Mouse (Mus musculus): Measurements from ENCODE around the gene Rufy3. TPM values are rescaled to one million over a fixed set of nuclear protein-coding genes. Genes with fewer than 3 reads are reported as not detected.

Rufy3 gene
- total and polyA plus RNA-seq, 3 experiments = 4.7 to 13.3 (median 11.6) TPM

GRCm38 (mm10) chr5:88675443-88676387, 110.9 kb downstream of the Rufy3 start, which contains the start of gene Grsf1:
TSS of gene Grsf1 (minus strand) at chr5:88676171.
- intact Hi-C loops (cut with DNase I) = loop anchor here (1.0 to 5.0 kb wide), 3 partner anchors 45 to 108 kb away; partner anchors contain the start of genes Dck, Mob1b and Rufy3
- Histone ChIP-seq H3K4me3 (peak within 1 kb of the TSS; percentile 83), H3K79me2 (replicated peaks; ENCODE audit: control insufficient read depth, insufficient read depth, low read length) (0 out of 2 replicates have a peak, but pooled peaks cover 2% of the 10 kb centered on the region), H3K4me1 (ENCODE audit: control insufficient read depth, insufficient read depth, low read length) (no peaks in the 10 kb centered on the region; the same call in 1 of the 2 replicates), H3K27me3 (ENCODE audit: control insufficient read depth, insufficient read depth, low read length) (no peaks in the 10 kb centered on the region), H3K9ac (ENCODE audit: low read depth, low read length) (peak within 1 kb of the TSS; percentile 96), H3K36me3 (ENCODE audit: control insufficient read depth, insufficient read depth, low read length) (peaks cover 5% of the 10 kb centered on the region), H3K27ac (peak within 1 kb of the TSS; percentile 90)
- no peak for TF ChIP-seq EP300 (IDR thresholded peaks at IDR 0.05; ENCODE audit: insufficient read depth, low read depth, low read length)
- 0 out of 2 replicates have a peak, but pooled peaks have one; percentile 38 for TF ChIP-seq POLR2A (IDR thresholded peaks at IDR 0.05; ENCODE audit: insufficient read depth, low read depth, low read length)
- TF ChIP-seq CTCF (IDR thresholded peaks at IDR 0.05) = no peak
- DNase-seq = peak; percentile 92 to 94
- WGBS = under 1% methylated on average over 113 of the region's 127 CpGs

- no peak overlapping the region for H3K4me3 ChIP-seq
- H3K27ac ChIP-seq = no peak overlapping the region
- no peak for DNase-seq
- H3K79me2 ChIP-seq (replicated peaks; ENCODE audit: control insufficient read depth, insufficient read depth, low read length) = 0 out of 2 replicates have a peak, but pooled peaks cover 2% of the 10 kb centered on the region
- H3K36me3 ChIP-seq (ENCODE audit: control insufficient read depth, insufficient read depth, low read length) = peaks cover 2% of the 10 kb centered on the region
- H3K9ac ChIP-seq (ENCODE audit: low read depth, low read length) = no peak overlapping the region
- TF ChIP-seq POLR2A (IDR thresholded peaks at IDR 0.05; ENCODE audit: insufficient read depth, low read depth, low read length) (no peak), EP300 (IDR thresholded peaks at IDR 0.05; ENCODE audit: insufficient read depth, low read depth, low read length) (no peak), CTCF (IDR thresholded peaks at IDR 0.05) (no peak)
- intact Hi-C loops (cut with DNase I) = loop anchor here (5.0 kb wide), 1 partner anchor 112 kb away; the partner anchor contains the start of gene Rufy3
- no peaks in the 10 kb centered on the region; the same call in 1 of the 2 replicates for H3K4me1 ChIP-seq (ENCODE audit: control insufficient read depth, insufficient read depth, low read length)
- no peaks in the 10 kb centered on the region for H3K27me3 ChIP-seq (ENCODE audit: control insufficient read depth, insufficient read depth, low read length)
- WGBS = 50% methylated on average over 7 of the region's 7 CpGs
Measured at GRCm38 (mm10) chr5:88678929-88679328, 114.1 kb downstream of the Rufy3 start.

GRCm38 (mm10) chr5:88679341-88679740, 114.5 kb downstream of the Rufy3 start:
- no peak for DNase-seq
- WGBS = 34% methylated on average over 6 of the region's 6 CpGs
- H3K36me3 ChIP-seq (ENCODE audit: control insufficient read depth, insufficient read depth, low read length) = no peaks in the 10 kb centered on the region; the same call in none of the 2 replicates
- intact Hi-C loops (cut with DNase I) = loop anchor here (5.0 kb wide), 1 partner anchor 112 kb away; the partner anchor contains the start of gene Rufy3
- no peak overlapping the region for H3K9ac ChIP-seq (ENCODE audit: low read depth, low read length)
- no peaks in the 10 kb centered on the region for H3K27me3 ChIP-seq (ENCODE audit: control insufficient read depth, insufficient read depth, low read length)
- TF ChIP-seq POLR2A (IDR thresholded peaks at IDR 0.05; ENCODE audit: insufficient read depth, low read depth, low read length) (no peak), CTCF (IDR thresholded peaks at IDR 0.05) (no peak), EP300 (IDR thresholded peaks at IDR 0.05; ENCODE audit: insufficient read depth, low read depth, low read length) (no peak)
- H3K27ac ChIP-seq = no peak overlapping the region
- H3K79me2 ChIP-seq (replicated peaks; ENCODE audit: control insufficient read depth, insufficient read depth, low read length) = 0 out of 2 replicates have a peak, but pooled peaks cover 2% of the 10 kb centered on the region
- no peaks in the 10 kb centered on the region for H3K4me1 ChIP-seq (ENCODE audit: control insufficient read depth, insufficient read depth, low read length)
- no peak overlapping the region for H3K4me3 ChIP-seq

- H3K4me3 ChIP-seq = no peak overlapping the region
- no peak for TF ChIP-seq POLR2A (IDR thresholded peaks at IDR 0.05; ENCODE audit: insufficient read depth, low read depth, low read length)
- no peak for TF ChIP-seq EP300 (IDR thresholded peaks at IDR 0.05; ENCODE audit: insufficient read depth, low read depth, low read length)
- TF ChIP-seq CTCF (IDR thresholded peaks at IDR 0.05) = no peak
- 90% methylated on average over 6 of the region's 6 CpGs for WGBS
- intact Hi-C loops (cut with DNase I) = no loop called here
- no peak for DNase-seq
- no peaks in the 10 kb centered on the region for H3K36me3 ChIP-seq (ENCODE audit: control insufficient read depth, insufficient read depth, low read length)
- no peaks in the 10 kb centered on the region for H3K79me2 ChIP-seq (replicated peaks; ENCODE audit: control insufficient read depth, insufficient read depth, low read length)
- no peak overlapping the region for H3K9ac ChIP-seq (ENCODE audit: low read depth, low read length)
- H3K4me1 ChIP-seq (ENCODE audit: control insufficient read depth, insufficient read depth, low read length) = no peaks in the 10 kb centered on the region
- H3K27ac ChIP-seq = no peak overlapping the region
- H3K27me3 ChIP-seq (ENCODE audit: control insufficient read depth, insufficient read depth, low read length) = 0 out of 2 replicates have a peak, but pooled peaks cover 3% of the 10 kb centered on the region
Measured at GRCm38 (mm10) chr5:88680567-88680966, 115.7 kb downstream of the Rufy3 start.

- intact Hi-C loops (cut with DNase I) = no loop called here
- no peak for DNase-seq
- no peak overlapping the region for H3K9ac ChIP-seq (ENCODE audit: low read depth, low read length)
- no peak overlapping the region for H3K4me3 ChIP-seq
- no peaks in the 10 kb centered on the region for H3K4me1 ChIP-seq (ENCODE audit: control insufficient read depth, insufficient read depth, low read length)
- H3K79me2 ChIP-seq (replicated peaks; ENCODE audit: control insufficient read depth, insufficient read depth, low read length) = no peaks in the 10 kb centered on the region
- 0 out of 2 replicates have a peak, but pooled peaks cover 3% of the 10 kb centered on the region for H3K27me3 ChIP-seq (ENCODE audit: control insufficient read depth, insufficient read depth, low read length)
- WGBS = 60% methylated on average over 9 of the region's 9 CpGs
- no peak overlapping the region for H3K27ac ChIP-seq
- H3K36me3 ChIP-seq (ENCODE audit: control insufficient read depth, insufficient read depth, low read length) = no peaks in the 10 kb centered on the region
- TF ChIP-seq EP300 (IDR thresholded peaks at IDR 0.05; ENCODE audit: insufficient read depth, low read depth, low read length) (no peak), POLR2A (IDR thresholded peaks at IDR 0.05; ENCODE audit: insufficient read depth, low read depth, low read length) (no peak), CTCF (IDR thresholded peaks at IDR 0.05) (no peak)
Measured at GRCm38 (mm10) chr5:88683706-88684105, 118.9 kb downstream of the Rufy3 start.
